Mouse (Mus musculus) layer of hippocampus, postnatal 36 days (tissue): ENCODE measurements around the gene Fstl4. TPM values are rescaled to one million over a fixed set of nuclear protein-coding genes. Genes with fewer than 3 reads are reported as not detected.
A peak's percentile ranks its signal among the peaks of the same experiment; 100 is the strongest.

ENCODE experiments used
- DNase-seq, 2 experiments: peaks; one replicate each; pipeline ENCODE4 v3.0.0; 2022
- total RNA-seq, 2 experiments: library from RNA; stranded (reverse); gene quantifications; 2 replicates each; pipeline ENCODE4 v1.2.3; 2021

The Fstl4 gene
- 10 to 100 TPM; 13.3 to 14.1 TPM for total RNA-seq

DNA sequence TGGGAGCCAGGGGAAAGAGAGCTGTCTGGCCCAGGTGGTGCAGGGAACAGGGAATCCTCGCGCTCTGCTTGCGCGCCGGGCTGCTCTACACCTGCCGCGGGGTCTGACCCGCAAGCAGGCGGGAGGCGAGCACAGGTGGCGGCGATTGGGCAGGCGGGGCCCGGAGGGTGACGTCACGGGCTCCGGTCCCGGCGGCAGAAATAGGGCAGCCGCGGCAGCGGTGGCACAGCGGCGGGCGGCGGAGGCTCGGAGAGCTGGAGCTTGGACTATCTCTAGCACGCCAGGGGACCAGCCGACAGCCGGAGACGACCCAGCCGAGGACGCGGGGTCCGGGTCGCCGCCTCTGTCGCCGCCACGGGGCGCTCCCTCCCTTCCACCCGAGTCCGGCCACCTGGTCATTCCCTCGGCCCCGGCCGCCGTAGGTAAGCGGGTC, at the start of gene Fstl4:
TSS of gene Fstl4 (plus strand) at position 174 of the 433 bp plus-strand sequence.
- DNase-seq = peak; percentile 42 to 57

GRCm38 (mm10) chr11:52718570-52718969, 45.9 kb upstream of the Fstl4 start:
- no peak for DNase-seq

- DNase-seq = no peak
Measured at GRCm38 (mm10) chr11:52721087-52721486, 43.3 kb upstream of the Fstl4 start.

DNA sequence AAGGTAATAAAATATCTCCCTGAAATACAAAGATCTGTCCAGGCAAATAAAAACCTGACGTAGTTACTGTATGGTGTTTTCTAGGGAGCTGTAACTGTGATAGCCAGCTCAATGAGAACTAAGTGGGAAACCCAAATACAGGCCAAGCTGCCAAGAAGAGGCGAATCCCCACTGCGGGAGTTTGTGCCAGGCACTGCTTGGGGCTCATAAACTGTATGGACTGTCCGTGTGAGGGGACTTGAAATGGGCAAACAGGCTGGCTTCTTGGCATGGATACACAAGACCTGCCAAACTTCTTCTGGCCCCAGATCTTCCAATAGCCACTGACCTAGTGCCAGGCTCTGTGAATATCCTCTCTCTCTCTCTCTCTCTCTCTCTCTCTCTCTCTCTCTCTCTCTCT, 41.7 kb upstream of the Fstl4 start:
- no peak for DNase-seq

DNA sequence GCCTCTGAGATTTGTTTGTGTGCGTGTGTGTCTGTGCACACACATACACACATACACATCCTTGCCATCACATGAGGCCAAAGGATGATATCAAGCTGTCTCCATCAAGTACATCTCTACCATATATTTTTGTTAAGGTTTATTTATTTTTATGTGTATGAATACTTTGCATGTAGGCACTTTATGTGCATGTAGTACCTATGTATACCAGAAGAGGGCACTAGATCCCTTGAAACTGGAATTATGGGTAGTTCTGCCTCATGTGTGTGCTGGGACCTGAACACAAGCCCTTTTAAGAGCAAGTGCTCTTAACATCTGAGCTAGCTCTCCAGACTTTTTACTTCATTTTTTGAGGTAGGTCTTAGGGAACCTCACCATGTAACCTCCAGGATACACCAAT, 38.4 kb upstream of the Fstl4 start:
- DNase-seq = no peak

- no peak for DNase-seq
Measured at GRCm38 (mm10) chr11:52728479-52728878, 36.0 kb upstream of the Fstl4 start.

- no peak for DNase-seq
Measured at GRCm38 (mm10) chr11:52729890-52730289, 34.5 kb upstream of the Fstl4 start.

- no peak for DNase-seq
Measured at GRCm38 (mm10) chr11:52731979-52732378, 32.5 kb upstream of the Fstl4 start.

DNA sequence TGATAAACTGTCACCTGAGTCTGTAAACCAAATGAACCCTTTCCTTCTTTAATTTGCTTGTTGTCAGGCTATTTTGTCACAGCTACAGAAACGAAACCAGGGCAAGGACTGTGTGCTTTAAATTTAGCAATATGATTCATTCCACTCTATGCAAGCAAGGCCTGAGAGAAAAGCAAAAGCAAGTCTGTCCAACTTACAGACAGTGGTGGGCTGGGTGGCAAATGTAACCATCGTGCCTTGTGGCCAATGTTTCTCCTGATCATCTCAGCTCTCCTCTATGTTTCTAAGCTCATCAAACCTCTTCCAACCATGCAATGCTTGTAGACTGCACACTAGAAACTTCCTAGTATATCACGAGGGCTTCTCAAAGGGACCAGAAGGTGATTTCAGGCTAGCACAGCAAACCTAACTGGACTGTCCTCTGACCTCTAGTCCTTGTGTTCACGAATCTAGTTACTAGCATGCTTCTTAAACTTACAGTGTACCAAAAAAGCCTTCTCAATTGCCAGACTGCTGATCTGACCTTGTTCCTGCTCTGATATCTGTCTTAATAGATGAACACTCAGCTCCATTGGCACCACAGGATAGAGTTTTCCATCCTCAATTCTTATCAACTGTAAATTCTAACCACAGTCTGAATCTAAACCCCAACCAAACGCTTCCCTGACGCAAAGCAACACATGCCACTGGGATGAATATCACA, 29.8 kb upstream of the Fstl4 start:
- DNase-seq = no peak

GRCm38 (mm10) chr11:52739187-52739586, 25.2 kb upstream of the Fstl4 start:
- DNase-seq = no peak

DNA sequence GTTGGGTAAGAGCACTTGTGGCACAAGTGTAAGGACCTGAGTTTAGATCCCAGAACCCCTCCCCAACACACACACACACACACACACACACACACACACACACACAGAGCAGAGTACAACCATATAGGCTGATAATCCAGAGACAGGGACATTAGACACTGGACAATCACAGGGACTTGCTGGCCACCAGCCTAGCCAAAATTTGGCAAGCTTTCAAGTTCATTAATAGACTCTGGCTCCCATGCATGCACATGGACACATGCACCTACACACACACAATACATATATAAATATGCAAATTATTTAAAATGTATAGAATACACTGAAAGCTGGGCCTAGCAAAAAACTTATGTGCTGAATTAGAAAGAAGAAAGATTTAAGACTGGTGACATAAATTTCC, 24.0 kb upstream of the Fstl4 start:
- DNase-seq = no peak

DNA sequence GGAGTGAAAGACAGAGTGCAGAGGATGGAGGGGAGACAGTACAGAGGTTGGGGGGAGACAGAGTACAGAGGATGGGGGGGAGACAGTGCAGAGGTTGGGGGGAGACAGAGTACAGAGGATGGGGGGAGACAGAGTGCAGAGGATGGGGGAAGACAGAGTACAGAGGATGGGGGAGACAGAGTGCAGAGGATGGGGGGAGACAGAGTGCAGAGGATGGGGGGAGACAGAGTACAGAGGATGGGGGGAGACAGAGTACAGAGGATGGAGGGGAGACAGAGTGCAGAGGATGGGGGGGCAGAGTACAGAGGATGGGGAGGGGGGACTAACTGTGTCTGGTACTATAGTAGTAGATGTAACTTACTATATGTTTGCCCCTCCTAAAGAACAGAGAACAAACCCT, 20.5 kb upstream of the Fstl4 start:
- DNase-seq = no peak

DNA sequence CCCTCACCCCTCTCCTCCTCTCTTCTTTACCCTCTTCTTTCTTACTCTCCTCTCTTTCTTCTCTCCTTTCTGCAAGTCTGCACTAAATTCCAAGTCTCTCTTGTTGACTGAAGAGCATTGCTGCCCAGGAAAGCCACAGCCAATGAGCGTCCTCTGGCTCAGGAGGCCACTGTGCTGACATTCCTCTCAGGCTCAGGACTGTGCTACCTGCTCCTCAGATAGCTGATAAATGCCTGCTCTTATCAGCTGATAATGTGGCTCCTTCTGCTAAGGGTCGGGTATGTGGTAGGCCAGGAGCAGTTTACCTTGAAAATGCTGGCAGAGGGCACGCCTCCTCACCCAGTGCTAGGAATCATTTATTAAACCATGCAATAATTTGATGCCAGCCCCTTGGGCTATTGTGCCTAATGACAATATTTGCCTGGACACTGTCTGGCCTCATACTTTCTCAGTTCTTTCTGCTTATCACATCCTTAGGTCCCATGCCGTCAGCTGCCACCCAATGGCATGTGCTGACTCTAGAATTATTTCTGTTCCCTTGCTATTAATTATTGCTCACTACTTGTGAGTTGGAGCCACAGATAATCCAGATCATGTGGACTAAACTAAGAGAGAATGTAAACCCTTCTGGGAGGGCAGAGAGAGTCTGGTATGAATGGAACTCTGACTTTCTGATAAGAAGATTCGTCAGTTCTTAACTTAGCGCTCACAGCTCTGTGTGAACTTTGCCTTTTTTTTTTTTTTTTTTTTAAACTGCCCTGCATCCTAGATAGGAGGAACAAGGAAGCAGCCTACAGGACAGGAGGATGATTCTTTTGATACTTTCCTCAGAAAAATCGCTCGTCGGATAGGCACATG, 19.6 kb upstream of the Fstl4 start:
- no peak for DNase-seq

DNA sequence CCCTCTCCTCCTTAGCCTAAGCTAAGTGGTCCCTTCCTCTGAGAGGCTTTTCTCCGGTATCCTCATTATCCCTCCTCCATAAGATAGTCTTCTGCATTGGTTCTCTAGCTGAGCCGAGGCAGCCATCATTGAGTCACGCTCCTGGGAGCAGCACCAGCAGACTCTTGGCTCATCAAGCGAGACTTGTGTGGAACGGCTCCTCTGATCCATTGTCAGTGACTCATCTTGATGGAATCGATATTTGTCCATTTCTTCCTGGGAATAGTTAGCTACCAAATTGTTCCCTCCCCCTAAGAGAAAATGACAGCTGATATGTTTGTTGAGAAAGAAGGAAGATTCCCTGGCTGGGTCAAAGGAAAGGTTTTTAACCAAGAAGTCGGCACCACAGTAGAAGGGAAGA, 17.2 kb upstream of the Fstl4 start:
- no peak for DNase-seq

DNA sequence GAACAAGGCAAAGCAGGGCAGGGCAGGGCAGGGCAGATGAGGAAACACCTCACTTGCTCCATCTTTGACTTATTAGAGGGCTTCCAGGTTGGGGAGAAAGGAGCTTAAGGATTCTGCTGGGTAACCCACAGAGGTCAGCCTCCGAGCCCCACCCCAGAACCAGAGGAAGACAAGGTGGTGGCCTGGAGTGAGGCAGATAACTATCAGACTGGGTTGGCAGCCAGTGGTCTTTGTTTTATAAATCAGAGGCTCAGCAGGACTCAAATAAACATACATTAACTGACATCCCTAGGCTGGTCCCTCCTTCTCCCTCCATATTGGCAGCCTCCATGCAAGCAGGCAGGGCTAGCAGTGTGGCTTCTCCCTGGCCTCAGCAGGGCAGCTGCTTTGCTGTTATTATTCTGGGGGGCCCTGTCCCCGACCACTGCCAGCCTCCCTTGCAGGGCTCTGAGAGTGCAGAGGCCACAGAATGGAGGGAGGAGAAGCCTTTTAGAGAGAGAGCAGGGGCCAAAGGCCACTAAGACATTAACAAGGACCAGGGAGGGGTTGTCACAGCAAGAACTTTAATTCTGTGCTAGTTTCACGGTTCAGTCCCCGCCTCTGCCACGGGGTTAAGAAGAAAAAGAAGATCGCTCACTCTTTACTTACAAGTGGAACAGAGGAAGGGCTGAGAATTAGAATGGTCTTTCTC, 16.5 kb upstream of the Fstl4 start:
- DNase-seq = no peak

DNA sequence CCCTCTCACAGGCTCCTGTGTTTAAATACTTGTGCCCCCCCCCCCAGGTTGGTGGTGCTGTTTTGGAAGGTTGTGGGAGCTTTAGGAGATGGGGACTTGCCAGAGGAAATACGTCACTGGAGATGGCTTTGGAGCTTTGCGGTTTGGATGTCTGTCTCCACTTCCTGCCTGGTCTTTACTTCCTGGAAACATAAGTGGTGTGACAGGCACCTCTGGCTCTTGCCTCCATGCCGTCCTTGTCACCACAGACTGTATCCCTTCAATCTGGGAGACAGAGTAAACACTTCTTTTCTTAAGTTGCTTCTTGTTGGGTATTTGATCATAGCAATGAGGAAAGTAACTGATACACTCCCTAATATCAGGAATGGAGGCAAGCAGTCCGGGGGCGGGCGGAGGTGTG, 14.4 kb upstream of the Fstl4 start:
- DNase-seq = no peak

DNA sequence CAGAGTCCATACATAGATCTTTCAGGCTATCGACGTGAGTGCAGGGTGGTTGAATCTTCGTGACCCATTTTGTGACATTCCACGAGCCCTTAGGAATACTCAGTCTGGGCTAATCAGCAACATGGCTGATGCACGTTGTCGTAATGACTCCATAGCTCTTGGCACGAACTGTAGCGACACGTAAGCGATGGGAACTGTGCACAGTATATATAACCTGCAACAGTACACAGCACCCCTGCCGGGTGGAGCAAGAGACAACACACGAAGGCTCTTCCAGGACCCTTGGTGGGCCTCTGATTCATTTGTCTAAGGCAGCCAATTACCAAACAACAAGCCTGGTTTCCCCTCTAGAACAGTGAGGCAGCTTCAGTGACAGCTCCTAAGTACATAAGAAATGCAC, 11.9 kb upstream of the Fstl4 start:
- no peak for DNase-seq

- no peak for DNase-seq
Measured at GRCm38 (mm10) chr11:52753261-52753660, 11.2 kb upstream of the Fstl4 start.

GRCm38 (mm10) chr11:52761800-52762199, 2.6 kb upstream of the Fstl4 start:
- DNase-seq = no peak

- DNase-seq = peak; percentile 23 to 25
Measured at GRCm38 (mm10) chr11:52764894-52765677, 652 bp downstream of the Fstl4 start.

DNA sequence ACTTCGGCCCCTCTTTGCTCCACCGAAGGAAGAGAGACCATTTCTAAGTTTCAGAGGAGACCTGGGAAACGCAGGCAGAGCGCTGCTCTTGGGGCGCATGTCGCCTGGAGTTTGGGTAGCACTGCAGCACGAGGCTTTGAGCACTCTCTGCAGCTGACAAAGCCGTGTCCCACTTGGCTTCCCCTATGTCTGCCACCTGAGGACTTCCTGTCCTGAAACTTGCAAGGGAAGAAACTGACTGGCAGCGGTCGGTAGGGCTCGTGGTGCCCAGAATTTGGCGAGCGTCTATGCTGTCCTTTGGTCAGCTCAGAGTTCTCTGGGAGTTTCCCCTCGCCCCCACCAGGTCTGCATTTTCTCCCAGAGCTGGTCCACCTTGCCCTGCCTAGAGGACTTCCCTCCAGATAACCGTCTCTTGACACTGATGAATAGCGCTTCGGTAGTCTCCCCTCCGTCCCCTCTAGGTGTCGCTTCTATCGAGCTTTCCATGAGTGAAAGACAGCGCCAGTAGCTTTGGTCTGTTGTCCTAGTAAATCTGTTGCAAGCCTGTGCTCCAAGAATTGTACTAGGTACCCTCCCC, 1.3 kb downstream of the Fstl4 start:
- DNase-seq = peak; percentile 23 to 50

- no peak for DNase-seq
Measured at GRCm38 (mm10) chr11:52767921-52768320, 3.5 kb downstream of the Fstl4 start.
